Mouse (Mus musculus): ENCODE data around the gene Neurod6. TPM values are rescaled to one million over a fixed set of nuclear protein-coding genes. Genes with fewer than 3 reads are reported as not detected.

Gene Neurod6
- polyA plus RNA-seq, 1 experiment from 2014 or later, result 60.8 TPM

GRCm38 (mm10) chr6:55634662-55635061, 46.4 kb downstream of the Neurod6 start:
- Histone ChIP-seq H3K4me2 (no peak overlapping the region), H3K27ac (no peak overlapping the region), H3K9ac (no peak overlapping the region), H3K27me3 (no peaks in the 10 kb centered on the region), H3K4me3 (replicated peaks) (no peak overlapping the region), H3K9me3 (0 out of 2 replicates have a peak, but pooled peaks cover 4% of the 10 kb centered on the region), H3K4me1 (no peaks in the 10 kb centered on the region), H3K36me3 (replicated peaks) (no peaks in the 10 kb centered on the region)
- WGBS, result 80% methylated on average over 1 of the region's 1 CpGs
- no peak for ATAC-seq (ENCODE audit: low FRiP score)

Other genes with a start within 250 kb of the Neurod6 start
- gene Adcyap1r1, start 229.3 kb downstream of the Neurod6 start, polyA plus RNA-seq (2016; fragmentation: Nextera tagmentation; extraction: Ambion mirVana), result 13.4 and 15.7 TPM in 2 replicates
- 0.06 and 0.08 TPM in 2 replicates for gene Itprid1, start 155.6 kb upstream of the Neurod6 start, polyA plus RNA-seq (2016; fragmentation: Nextera tagmentation; extraction: Ambion mirVana)